Mouse (Mus musculus) hindbrain, embryonic 10.5 days (tissue): Measurements from ENCODE around the gene Tmem95. TPM values are rescaled to one million over a fixed set of nuclear protein-coding genes. Genes with fewer than 3 reads are reported as not detected.
"Not testable (repeated sequence)": the region's sequence is repeated elsewhere in the genome, so short reads cannot be mapped to it uniquely, and the experiment has no call there.

Experiments used
- DNase-seq: peaks from one replicate; pipeline ENCODE4 v3.0.0-alpha.2; 2017; ENCODE audit warnings: low spot score
- H3K27ac ChIP-seq: fragments of 300-500 bp; sonication (generic); 2 replicates; pipeline ENCODE4 v1.5.1; 2016; ENCODE audit warnings: mild to moderate bottlenecking, moderate library complexity
- H3K27me3 ChIP-seq: fragments of 300-500 bp; sonication (generic); 2 replicates; pipeline ENCODE4 v1.6.1; 2016; ENCODE audit warnings: mild to moderate bottlenecking; ENCODE audit not compliant: poor library complexity, insufficient read depth, severe bottlenecking
- H3K36me3 ChIP-seq: fragments of 300-500 bp; sonication (generic); 2 replicates; pipeline ENCODE4 v1.6.1; 2016; ENCODE audit warnings: mild to moderate bottlenecking, moderate library complexity
- H3K4me1 ChIP-seq: fragments of 300-500 bp; sonication (generic); replicated peaks from 2 replicates; pipeline ENCODE4 v1.6.1; 2016; ENCODE audit warnings: mild to moderate bottlenecking
- H3K4me3 ChIP-seq: fragments of 300-500 bp; sonication (generic); 2 replicates; pipeline ENCODE4 v1.5.1; 2016; ENCODE audit warnings: mild to moderate bottlenecking, moderate library complexity
- H3K9me3 ChIP-seq: fragments of 300-500 bp; sonication (generic); 2 replicates; pipeline ENCODE4 v1.6.1; 2016; ENCODE audit warnings: mild to moderate bottlenecking, moderate library complexity
- WGBS: fragments of 180-500 bp; shearing (Covaris S2); methylation state at CpG from one replicate; pipeline ENCODE4 v1.1.7; 2016; 5-methylcytosine and 5-hydroxymethylcytosine counted together
- polyA plus RNA-seq: library from polyadenylated mRNA; unstranded; fragments of >200 nt; fragmentation: Nextera tagmentation; extraction: Ambion mirVana; gene quantifications from 2 replicates; pipeline ENCODE4 v1.2.1, GENCODE M21; 2016

The Tmem95 gene
- polyA plus RNA-seq = not detected in 2 replicates

- H3K27ac ChIP-seq = peak within 1 kb of the TSS; percentile 72
- H3K4me3 ChIP-seq = peak within 1 kb of the TSS; percentile 62
- H3K27me3 ChIP-seq = peaks cover 22% of the 10 kb centered on the region
- peaks cover 65% of the 10 kb centered on the region for H3K4me1 ChIP-seq
- DNase-seq = no peak
- 93% methylated on average over 11 of the region's 11 CpGs for WGBS
- no peaks in the 10 kb centered on the region for H3K9me3 ChIP-seq
- no peaks in the 10 kb centered on the region for H3K36me3 ChIP-seq
Observed at GRCm38 (mm10) chr11:69877878-69878277, at the start of gene Tmem95. TSS of gene Tmem95 (minus strand) at chr11:69878018.

- DNase-seq = no peak
- 95% methylated on average over 2 of the region's 2 CpGs for WGBS
- H3K36me3 ChIP-seq = no peaks in the 10 kb centered on the region
- peaks cover 6% of the 10 kb centered on the region for H3K4me1 ChIP-seq
- no peaks in the 10 kb centered on the region for H3K27me3 ChIP-seq
- no peak overlapping the region for H3K27ac ChIP-seq
- H3K4me3 ChIP-seq = no peak overlapping the region
- H3K9me3 ChIP-seq = no peaks in the 10 kb centered on the region
Observed at GRCm38 (mm10) chr11:69927501-69927900, 49.7 kb upstream of the Tmem95 start.

- Histone ChIP-seq H3K27ac (peak overlapping the region; percentile 98), H3K4me3 (peak overlapping the region; percentile 91), H3K9me3 (no peaks in the 10 kb centered on the region), H3K4me1 (peaks cover 25% of the 10 kb centered on the region), H3K36me3 (peaks cover 20% of the 10 kb centered on the region), H3K27me3 (no peaks in the 10 kb centered on the region)
- WGBS = 72% methylated on average over 3 of the region's 3 CpGs
- DNase-seq = no peak
Observed at GRCm38 (mm10) chr11:69922796-69923195, 45.0 kb upstream of the Tmem95 start.

GRCm38 (mm10) chr11:69922012-69922756 lies 44.4 kb upstream of the Tmem95 start:
- Histone ChIP-seq H3K9me3 (no peaks in the 10 kb centered on the region), H3K36me3 (peaks cover 26% of the 10 kb centered on the region), H3K4me3 (peak overlapping the region; percentile 91), H3K27me3 (no peaks in the 10 kb centered on the region), H3K4me1 (peaks cover 31% of the 10 kb centered on the region), H3K27ac (peak overlapping the region; percentile 98)
- WGBS = 5% methylated on average over 12 of the region's 12 CpGs
- no peak for DNase-seq

- Histone ChIP-seq H3K36me3 (peaks cover 34% of the 10 kb centered on the region), H3K27ac (peak within 1 kb of the TSS; percentile 98), H3K4me1 (peaks cover 37% of the 10 kb centered on the region), H3K9me3 (no peaks in the 10 kb centered on the region), H3K4me3 (peak within 1 kb of the TSS; percentile 91), H3K27me3 (no peaks in the 10 kb centered on the region)
- WGBS = under 1% methylated on average over 78 of the region's 78 CpGs
- peak; percentile 100 for DNase-seq
Observed at GRCm38 (mm10) chr11:69921114-69922011, 43.5 kb upstream of the Tmem95 start, which contains the start of gene Eif5a. TSS of gene Eif5a (minus strand) at chr11:69921958.

GRCm38 (mm10) chr11:69920266-69921031 lies 42.6 kb upstream of the Tmem95 start:
- under 1% methylated on average over 64 of the region's 65 CpGs for WGBS
- peaks cover 46% of the 10 kb centered on the region for H3K4me1 ChIP-seq
- H3K9me3 ChIP-seq = no peaks in the 10 kb centered on the region
- H3K27me3 ChIP-seq = no peaks in the 10 kb centered on the region
- peak; percentile 59 for DNase-seq
- H3K36me3 ChIP-seq = peaks cover 43% of the 10 kb centered on the region
- peak overlapping the region; percentile 98 for H3K27ac ChIP-seq
- peak overlapping the region; percentile 91 for H3K4me3 ChIP-seq

- no peaks in the 10 kb centered on the region for H3K9me3 ChIP-seq
- H3K4me1 ChIP-seq = peaks cover 53% of the 10 kb centered on the region
- H3K27me3 ChIP-seq = no peaks in the 10 kb centered on the region
- H3K27ac ChIP-seq = peak overlapping the region; percentile 98
- WGBS = 3% methylated on average over 17 of the region's 17 CpGs
- DNase-seq = peak; percentile 56
- H3K36me3 ChIP-seq = peaks cover 50% of the 10 kb centered on the region
- peak overlapping the region; percentile 91 for H3K4me3 ChIP-seq
Observed at GRCm38 (mm10) chr11:69919661-69920265, 41.9 kb upstream of the Tmem95 start.

GRCm38 (mm10) chr11:69919053-69919452 lies 41.2 kb upstream of the Tmem95 start:
- H3K9me3 ChIP-seq = no peaks in the 10 kb centered on the region
- WGBS = 87% methylated on average over 9 of the region's 9 CpGs
- peak overlapping the region; percentile 91 for H3K4me3 ChIP-seq
- no peak overlapping the region for H3K27ac ChIP-seq
- no peaks in the 10 kb centered on the region for H3K27me3 ChIP-seq
- H3K36me3 ChIP-seq = peaks cover 51% of the 10 kb centered on the region
- DNase-seq = no peak
- H3K4me1 ChIP-seq = peaks cover 60% of the 10 kb centered on the region

GRCm38 (mm10) chr11:69918118-69918517 lies 40.3 kb upstream of the Tmem95 start:
- WGBS = 89% methylated on average over 5 of the region's 5 CpGs
- Histone ChIP-seq H3K4me3 (0 out of 2 replicates have a peak overlapping the region, but pooled peaks have one; percentile 7), H3K4me1 (peaks cover 67% of the 10 kb centered on the region)

GRCm38 (mm10) chr11:69917379-69917948 lies 39.6 kb upstream of the Tmem95 start:
- H3K36me3 ChIP-seq = peaks cover 63% of the 10 kb centered on the region

More at GRCm38 (mm10) chr11:69918118-69918517, 40.3 kb upstream of the Tmem95 start:
- Histone ChIP-seq H3K27ac (no peak overlapping the region), H3K9me3 (no peaks in the 10 kb centered on the region), H3K36me3 (peaks cover 56% of the 10 kb centered on the region), H3K27me3 (no peaks in the 10 kb centered on the region)
- DNase-seq = no peak

GRCm38 (mm10) chr11:69916652-69917378 lies 39.0 kb upstream of the Tmem95 start:
- Histone ChIP-seq H3K4me3 (peak overlapping the region; percentile 99; the same call in 1 of the 2 replicates), H3K4me1 (peaks cover 62% of the 10 kb centered on the region), H3K36me3 (peaks cover 69% of the 10 kb centered on the region)
- H3K27ac ChIP-seq, H3K9me3 ChIP-seq, DNase-seq, H3K27me3 ChIP-seq: not testable (repeated sequence)
- 67% methylated on average over 7 of the region's 7 CpGs for WGBS

More at GRCm38 (mm10) chr11:69917379-69917948, 39.6 kb upstream of the Tmem95 start:
- DNase-seq = no peak
- H3K9me3 ChIP-seq = no peaks in the 10 kb centered on the region
- peak overlapping the region; percentile 23; the same call in 1 of the 2 replicates for H3K4me3 ChIP-seq
- peaks cover 65% of the 10 kb centered on the region for H3K4me1 ChIP-seq
- no peak overlapping the region for H3K27ac ChIP-seq
- no peaks in the 10 kb centered on the region for H3K27me3 ChIP-seq
- 89% methylated on average over 8 of the region's 8 CpGs for WGBS
